In the genomic region with DNA sequence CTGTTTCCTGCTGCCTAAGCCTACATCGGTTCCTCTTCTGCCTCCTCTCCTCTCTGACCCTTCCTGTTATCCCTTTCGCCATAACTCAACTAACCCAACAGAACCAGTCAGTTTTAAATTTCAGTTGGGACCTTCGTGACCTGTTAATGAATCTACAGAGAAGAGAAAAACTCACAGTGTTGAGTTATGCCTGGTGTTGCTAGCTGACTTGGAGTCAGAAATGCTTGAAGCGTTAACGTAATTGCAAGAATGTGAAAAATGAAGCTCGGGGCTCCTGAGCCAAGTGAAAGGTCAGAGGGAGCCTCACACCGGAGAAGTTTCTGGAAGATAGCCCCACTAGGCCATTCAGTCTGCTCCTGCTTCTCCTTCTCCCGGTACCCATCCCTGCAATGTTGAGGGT, we compare ENCODE assay signal across 14 mouse cellular contexts. TPM values are rescaled to one million over a fixed set of nuclear protein-coding genes. Genes with fewer than 3 reads are reported as not detected.
DNase-seq lines count a peak whose midpoint lies in the region; ATAC-seq and TF ChIP-seq lines count a peak whose summit lies in the region.
"Had no signal": no experiment of that assay in that cellular context is flagged by ENCODE, and none has a peak within 500 bp of the region (broad histone marks: within the 10 kb centered on the region; RNA-seq: fewer than 3 reads in every experiment).

No protein-coding gene starts in this region.

- DNase-seq in forebrain, postnatal 0 days: no peak
- no peak for DNase-seq in forebrain, embryonic 10.5 days (ENCODE audit: extremely low spot score, low spot score)
- DNase-seq in kidney, adult 2 months: no peak
- no peak for DNase-seq in kidney, adult 11 months
- DNase-seq in ovary, postnatal 36 days (ENCODE audit: low spot score): no peak
- DNase-seq in right cerebral cortex, postnatal 10 days (ENCODE audit: low spot score in 2 of 2): no peak
- DNase-seq: adrenal gland, adult 2 months; lung, postnatal 14 days; midbrain, embryonic 14.5 days had no signal

- TF ChIP-seq CTCF in forebrain, postnatal 0 days (IDR thresholded peaks at IDR 0.05; ENCODE audit: low read depth): no peak
- TF ChIP-seq CTCF in kidney, adult 2 months (conservative IDR thresholded peaks at IDR 0.05; ENCODE audit: insufficient read depth, insufficient read length, low read depth, low read length): no peak

- no peak for ATAC-seq in forebrain, postnatal 0 days
- ATAC-seq in embryonic facial prominence, embryonic 15.5 days (ENCODE audit: insufficient number of reproducible peaks, low FRiP score, low TSS enrichment, low read depth): no peak
- no peak for ATAC-seq in stomach, embryonic 14.5 days (ENCODE audit: insufficient number of reproducible peaks, insufficient read depth, low FRiP score, low read depth)
- ATAC-seq: CD4-positive, CD25-positive, alpha-beta regulatory T cell, adult 4 months had no signal

- H3K27me3 ChIP-seq in forebrain, postnatal 0 days (ENCODE audit: insufficient read depth, low read length): no peaks in the 10 kb centered on the region
- no peaks in the 10 kb centered on the region; the same call in 1 of the 2 replicates for H3K27me3 ChIP-seq in forebrain, embryonic 10.5 days (ENCODE audit: poor library complexity, severe bottlenecking)
- H3K27me3 ChIP-seq in kidney, adult 2 months (replicated peaks; ENCODE audit: control insufficient read depth, insufficient read depth, low read length): no peaks in the 10 kb centered on the region
- no peaks in the 10 kb centered on the region for H3K27me3 ChIP-seq in embryonic facial prominence, embryonic 15.5 days
- H3K27me3 ChIP-seq in stomach, embryonic 14.5 days (ENCODE audit: control insufficient read depth, insufficient read depth, low read length): no peaks in the 10 kb centered on the region
- H3K27me3 ChIP-seq: neural tube, embryonic 13.5 days had no signal

- no peak overlapping the region for H3K4me3 ChIP-seq in forebrain, postnatal 0 days (ENCODE audit: low read depth, low read length)
- no peak overlapping the region for H3K4me3 ChIP-seq in forebrain, embryonic 10.5 days
- H3K4me3 ChIP-seq in kidney, adult 2 months (ENCODE audit: insufficient read depth, low read depth, low read length): no peak overlapping the region
- H3K4me3 ChIP-seq in embryonic facial prominence, embryonic 15.5 days (replicated peaks): no peak overlapping the region
- H3K4me3 ChIP-seq in stomach, embryonic 14.5 days (ENCODE audit: low read depth, low read length): no peak overlapping the region
- H3K4me3 ChIP-seq: neural tube, embryonic 13.5 days had no signal

- H3K9me3 ChIP-seq in forebrain, postnatal 0 days (ENCODE audit: low read length): no peaks in the 10 kb centered on the region
- no peaks in the 10 kb centered on the region for H3K9me3 ChIP-seq in forebrain, embryonic 10.5 days
- H3K9me3 ChIP-seq in embryonic facial prominence, embryonic 15.5 days (replicated peaks): no peaks in the 10 kb centered on the region
- no peaks in the 10 kb centered on the region for H3K9me3 ChIP-seq in stomach, embryonic 14.5 days (ENCODE audit: control insufficient read depth, low read depth, low read length)
- H3K9me3 ChIP-seq: neural tube, embryonic 13.5 days had no signal

- peak overlapping the region; percentile 18 for H3K4me2 ChIP-seq in forebrain, postnatal 0 days (ENCODE audit: low read depth)
- H3K4me2 ChIP-seq in embryonic facial prominence, embryonic 15.5 days (replicated peaks): no peak overlapping the region
- no peak overlapping the region; the same call in 1 of the 2 replicates for H3K4me2 ChIP-seq in stomach, embryonic 14.5 days (replicated peaks; ENCODE audit: low read depth, low read length)
- H3K4me2 ChIP-seq: liver, embryonic 11.5 days; neural tube, embryonic 13.5 days had no signal

- peak overlapping the region; percentile 31; the same call in 1 of the 2 replicates for H3K27ac ChIP-seq in forebrain, postnatal 0 days (ENCODE audit: low read depth, low read length)
- H3K27ac ChIP-seq in forebrain, embryonic 10.5 days: no peak overlapping the region
- H3K27ac ChIP-seq in kidney, adult 2 months (ENCODE audit: insufficient read depth, low read depth, low read length): peak overlapping the region; percentile 64; the same call in 1 of the 2 replicates
- H3K27ac ChIP-seq in embryonic facial prominence, embryonic 15.5 days (replicated peaks): peak overlapping the region; percentile 25; the same call in 1 of the 2 replicates
- peak overlapping the region; percentile 66; the same call in 1 of the 2 replicates for H3K27ac ChIP-seq in stomach, embryonic 14.5 days (ENCODE audit: low read length)
- H3K27ac ChIP-seq: neural tube, embryonic 13.5 days had no signal

- no peak for TF ChIP-seq POLR2A in kidney, adult 2 months (IDR thresholded peaks at IDR 0.05; ENCODE audit: low read depth, low read length)

- H3K36me3 ChIP-seq in forebrain, postnatal 0 days (ENCODE audit: insufficient read depth): peaks cover 8% of the 10 kb centered on the region
- H3K36me3 ChIP-seq in forebrain, embryonic 10.5 days (replicated peaks): peaks cover 47% of the 10 kb centered on the region
- no peaks in the 10 kb centered on the region; the same call in 1 of the 2 replicates for H3K36me3 ChIP-seq in kidney, adult 2 months (ENCODE audit: control insufficient read depth, insufficient read depth, low read length)
- H3K36me3 ChIP-seq in embryonic facial prominence, embryonic 15.5 days: no peaks in the 10 kb centered on the region
- H3K36me3 ChIP-seq in stomach, embryonic 14.5 days (ENCODE audit: control insufficient read depth, insufficient read depth, low read length): peaks cover 13% of the 10 kb centered on the region

- H3K4me1 ChIP-seq in forebrain, postnatal 0 days (ENCODE audit: insufficient read depth): peaks cover 11% of the 10 kb centered on the region; the same call in 1 of the 2 replicates
- peaks cover 52% of the 10 kb centered on the region for H3K4me1 ChIP-seq in forebrain, embryonic 10.5 days
- H3K4me1 ChIP-seq in kidney, adult 2 months (ENCODE audit: control insufficient read depth, insufficient read depth, low read length): peaks cover 2% of the 10 kb centered on the region; the same call in 1 of the 2 replicates
- H3K4me1 ChIP-seq in embryonic facial prominence, embryonic 15.5 days: peaks cover 21% of the 10 kb centered on the region; the same call in 1 of the 2 replicates
- peaks cover 40% of the 10 kb centered on the region for H3K4me1 ChIP-seq in stomach, embryonic 14.5 days (ENCODE audit: control insufficient read depth, insufficient read depth, low read length)

- H3K9ac ChIP-seq in forebrain, postnatal 0 days: 0 out of 2 replicates have a peak overlapping the region, but pooled peaks have one; percentile 10
- H3K9ac ChIP-seq in embryonic facial prominence, embryonic 15.5 days: no peak overlapping the region
- no peak overlapping the region for H3K9ac ChIP-seq in stomach, embryonic 14.5 days (replicated peaks; ENCODE audit: low read depth, low read length)
- H3K9ac ChIP-seq: neural tube, embryonic 13.5 days had no signal

- 64% methylated on average over 8 of the region's 8 CpGs for WGBS in forebrain, postnatal 0 days
- WGBS in forebrain, embryonic 10.5 days: 60% methylated on average over 8 of the region's 8 CpGs
- 32% methylated on average over 8 of the region's 8 CpGs for WGBS in kidney, adult 2 months
- WGBS in embryonic facial prominence, embryonic 15.5 days: 44% methylated on average over 8 of the region's 8 CpGs
- 24% methylated on average over 8 of the region's 8 CpGs for WGBS in stomach, embryonic 14.5 days

RNA-seq across cellular contexts. Expression of a gene that starts 18.3 kb away (rescaled TPM):
- 204 and 227 TPM in 2 replicates for total RNA-seq in forebrain, postnatal 0 days (2014; rRNA removed)
- polyA plus RNA-seq in forebrain, postnatal 0 days (2015; fragmentation: Nextera tagmentation; extraction: Ambion mirVana): 85.5 and 106 TPM in 2 replicates
- polyA plus RNA-seq in forebrain, embryonic 10.5 days (2016; fragmentation: Nextera tagmentation; extraction: Ambion mirVana): 32.5 TPM in 2 replicates
- polyA plus RNA-seq in kidney, adult 2 months (2012; rRNA removed): 28.5 and 32.2 TPM in 2 replicates
- 33.4 and 36.4 TPM in 2 replicates for polyA plus RNA-seq in embryonic facial prominence, embryonic 15.5 days (2015; fragmentation: Nextera tagmentation; extraction: Ambion mirVana)
- 85.0 and 86.3 TPM in 2 replicates for polyA plus RNA-seq in stomach, embryonic 14.5 days (2014; fragmentation: Nextera tagmentation; extraction: Ambion mirVana)
- polyA plus RNA-seq: CD4-positive, CD25-positive, alpha-beta regulatory T cell, adult 4 months had no signal
